Mouse (Mus musculus) neural tube, embryonic 11.5 days (tissue): Measurements from ENCODE around the gene Ttc30b. TPM values are rescaled to one million over a fixed set of nuclear protein-coding genes. Genes with fewer than 3 reads are reported as not detected.
A peak's percentile ranks its signal among the peaks of the same experiment; 100 is the strongest.
"Not testable (repeated sequence)": the region's sequence is repeated elsewhere in the genome, so short reads cannot be mapped to it uniquely, and the experiment has no call there.

Source experiments
- ATAC-seq: fragments of 200-750 bp; cut with Nextera tagmentation; 2 replicates; pipeline ENCODE4 v1.8.0; 2017; ENCODE audit warnings: moderate number of reproducible peaks, mild to moderate bottlenecking, moderate TSS enrichment, moderate library complexity; ENCODE audit not compliant: insufficient read depth, low FRiP score, low TSS enrichment
- DNase-seq: peaks from one replicate; pipeline ENCODE4 v3.0.0-alpha.2; 2015; ENCODE audit warnings: low spot score
- H3K27ac ChIP-seq: fragments of 300-500 bp; sonication (generic); 2 replicates; pipeline ENCODE4 v1.5.1; 2014; ENCODE audit warnings: low read depth, mild to moderate bottlenecking, low read length
- H3K27me3 ChIP-seq: fragments of 300-500 bp; sonication (generic); 2 replicates; pipeline ENCODE4 v1.6.1; 2014; ENCODE audit warnings: mild to moderate bottlenecking, low read length, mixed read lengths; ENCODE audit not compliant: control insufficient read depth, insufficient read depth
- H3K36me3 ChIP-seq: fragments of 300-500 bp; sonication (generic); 2 replicates; pipeline ENCODE4 v1.6.1; 2014; ENCODE audit warnings: mild to moderate bottlenecking, low read length, moderate library complexity, mixed read lengths; ENCODE audit not compliant: control insufficient read depth, insufficient read depth
- H3K4me1 ChIP-seq: fragments of 300-500 bp; sonication (generic); 2 replicates; pipeline ENCODE4 v1.6.1; 2014; ENCODE audit warnings: low read length, mixed read lengths; ENCODE audit not compliant: control insufficient read depth, insufficient read depth
- H3K4me2 ChIP-seq: fragments of 300-500 bp; sonication (generic); 2 replicates; pipeline ENCODE4 v1.6.1; 2014; ENCODE audit warnings: low read depth, mild to moderate bottlenecking, moderate library complexity
- H3K4me3 ChIP-seq: fragments of 300-500 bp; sonication (generic); 2 replicates; pipeline ENCODE4 v1.5.1; 2014; ENCODE audit warnings: low read depth, low read length
- H3K9ac ChIP-seq: fragments of 300-500 bp; sonication (generic); 2 replicates; pipeline ENCODE4 v1.6.1; 2014; ENCODE audit warnings: mild to moderate bottlenecking, low read length
- H3K9me3 ChIP-seq: fragments of 300-500 bp; sonication (generic); 2 replicates; pipeline ENCODE4 v1.6.1; 2016; ENCODE audit warnings: low read length; ENCODE audit not compliant: control insufficient read depth
- WGBS: fragments of 180-500 bp; shearing (Covaris S2); extraction: QIAGEN DNeasy Blood & Tissue Kit; methylation state at CpG from one replicate; pipeline ENCODE4 v1.1.7; 2014; 5-methylcytosine and 5-hydroxymethylcytosine counted together
- polyA plus RNA-seq: library from polyadenylated mRNA; unstranded; fragments of >200 nt; fragmentation: Nextera tagmentation; extraction: Ambion mirVana; gene quantifications from 2 replicates; pipeline ENCODE4 v1.2.1, GENCODE M21; 2014

The Ttc30b gene
- polyA plus RNA-seq, 1 experiment from 2014 or later: 8.4 TPM

- ATAC-seq (no peak), DNase-seq (peak; percentile 66)
- Histone ChIP-seq H3K27ac (0 out of 2 replicates have a peak overlapping the region, but pooled peaks have one; percentile 31), H3K4me2 (peak overlapping the region; percentile 31), H3K27me3 (no peaks in the 10 kb centered on the region), H3K4me3 (no peak overlapping the region), H3K4me1 (peaks cover 17% of the 10 kb centered on the region; the same call in 1 of the 2 replicates), H3K9me3 (no peaks in the 10 kb centered on the region), H3K36me3 (no peaks in the 10 kb centered on the region), H3K9ac (no peak overlapping the region)
- WGBS: 11% methylated on average over 15 of the region's 15 CpGs
Observed at GRCm38 (mm10) chr2:75959850-75960365, 21.5 kb upstream of the Ttc30b start.

- Histone ChIP-seq H3K27ac (0 out of 2 replicates have a peak overlapping the region, but pooled peaks have one; percentile 31), H3K27me3 (no peaks in the 10 kb centered on the region), H3K4me3 (no peak overlapping the region), H3K9me3 (no peaks in the 10 kb centered on the region), H3K4me1 (peaks cover 17% of the 10 kb centered on the region; the same call in 1 of the 2 replicates), H3K9ac (no peak overlapping the region), H3K4me2 (peak overlapping the region; percentile 31), H3K36me3 (no peaks in the 10 kb centered on the region)
- ATAC-seq (no peak), DNase-seq (peak; percentile 46)
- 34% methylated on average over 18 of the region's 18 CpGs for WGBS
Observed at GRCm38 (mm10) chr2:75959183-75959849, 20.9 kb upstream of the Ttc30b start.

GRCm38 (mm10) chr2:75955709-75956108, 17.3 kb upstream of the Ttc30b start:
- DNase-seq (no peak), ATAC-seq (no peak)
- H3K4me1 ChIP-seq: peaks cover 7% of the 10 kb centered on the region; the same call in 1 of the 2 replicates
- no peaks in the 10 kb centered on the region for H3K9me3 ChIP-seq
- H3K9ac ChIP-seq: no peak overlapping the region
- H3K27me3 ChIP-seq: no peaks in the 10 kb centered on the region
- H3K4me3 ChIP-seq: no peak overlapping the region
- H3K27ac ChIP-seq: no peak overlapping the region
- H3K36me3 ChIP-seq: no peaks in the 10 kb centered on the region
- WGBS: 60% methylated on average over 14 of the region's 14 CpGs
- no peak overlapping the region for H3K4me2 ChIP-seq

GRCm38 (mm10) chr2:75953320-75953719, 14.9 kb upstream of the Ttc30b start:
- H3K4me2 ChIP-seq: no peak overlapping the region
- no peaks in the 10 kb centered on the region for H3K36me3 ChIP-seq
- H3K4me3 ChIP-seq: no peak overlapping the region
- H3K9me3 ChIP-seq: no peaks in the 10 kb centered on the region
- WGBS: 91% methylated on average over 5 of the region's 5 CpGs
- H3K27ac ChIP-seq: no peak overlapping the region
- no peaks in the 10 kb centered on the region for H3K27me3 ChIP-seq
- H3K9ac ChIP-seq: no peak overlapping the region
- DNase-seq (no peak), ATAC-seq (no peak)
- H3K4me1 ChIP-seq: no peaks in the 10 kb centered on the region

GRCm38 (mm10) chr2:75950685-75951084, 12.3 kb upstream of the Ttc30b start:
- H3K36me3 ChIP-seq: no peaks in the 10 kb centered on the region
- no peak for DNase-seq
- WGBS: 86% methylated on average over 8 of the region's 8 CpGs
- H3K9ac ChIP-seq: no peak overlapping the region
- H3K27me3 ChIP-seq: no peaks in the 10 kb centered on the region
- no peaks in the 10 kb centered on the region for H3K4me1 ChIP-seq
- H3K27ac ChIP-seq: no peak overlapping the region
- ATAC-seq: no peak
- H3K4me2 ChIP-seq: no peak overlapping the region
- no peak overlapping the region for H3K4me3 ChIP-seq
- no peaks in the 10 kb centered on the region for H3K9me3 ChIP-seq

- H3K27ac ChIP-seq, H3K9ac ChIP-seq: not testable (repeated sequence)
Observed at GRCm38 (mm10) chr2:75937520-75938116, 767 bp downstream of the Ttc30b start.

DNA sequence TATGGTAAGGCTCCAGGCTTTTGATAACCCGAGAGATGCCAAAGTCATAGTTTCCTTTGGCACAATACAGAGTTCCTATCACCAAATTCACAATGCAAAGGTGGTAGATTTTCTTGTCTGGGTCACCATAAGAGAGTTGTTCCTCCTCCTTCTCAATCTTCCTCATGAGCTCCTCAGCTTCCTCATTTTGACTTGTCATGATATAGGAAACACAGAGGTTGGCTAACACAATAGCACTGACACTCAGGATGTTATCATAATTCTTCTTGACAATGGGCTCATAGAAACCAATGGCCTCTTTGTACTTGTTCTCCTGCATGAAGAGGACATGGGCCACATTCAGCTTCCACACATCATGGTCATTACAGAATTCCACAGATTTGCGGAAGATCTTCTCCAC, 1.7 kb downstream of the Ttc30b start:
- not testable (repeated sequence) for H3K9me3 ChIP-seq, H3K4me1 ChIP-seq, H3K27me3 ChIP-seq, DNase-seq, H3K36me3 ChIP-seq, H3K27ac ChIP-seq, H3K4me2 ChIP-seq, H3K4me3 ChIP-seq, ATAC-seq, H3K9ac ChIP-seq
- WGBS: 96% methylated on average over 2 of the region's 2 CpGs

More at GRCm38 (mm10) chr2:75937520-75938116, 767 bp downstream of the Ttc30b start:
- not testable (repeated sequence) for H3K9me3 ChIP-seq, H3K27me3 ChIP-seq, H3K36me3 ChIP-seq, DNase-seq, H3K4me1 ChIP-seq
- peak; percentile 48 for ATAC-seq
- H3K4me2 ChIP-seq: peak overlapping the region; percentile 59
- 63% methylated on average over 15 of the region's 17 CpGs for WGBS
- peak overlapping the region; percentile 49 for H3K4me3 ChIP-seq

DNA sequence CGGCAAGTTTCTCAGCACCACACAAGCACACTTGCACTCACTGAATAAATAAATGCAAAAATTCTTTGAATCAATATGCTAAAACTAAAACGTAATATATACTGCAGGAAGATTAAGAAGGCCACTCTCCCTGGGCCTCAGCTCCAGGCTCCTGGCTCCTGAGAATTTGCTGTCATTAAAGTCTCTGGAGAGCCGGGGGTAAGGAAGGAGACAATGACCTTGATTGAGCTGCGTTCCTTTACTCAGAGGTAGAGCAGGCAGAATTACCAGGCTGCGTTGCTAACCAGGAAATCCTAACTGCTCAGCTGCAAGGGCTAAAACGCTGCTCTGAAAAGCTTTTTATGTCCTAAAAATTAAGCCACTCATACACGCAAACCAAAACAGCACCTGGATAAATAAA, 4.8 kb downstream of the Ttc30b start:
- WGBS: 49% methylated on average over 7 of the region's 7 CpGs
- Histone ChIP-seq H3K4me2 (no peak overlapping the region), H3K27ac (no peak overlapping the region), H3K4me3 (no peak overlapping the region), H3K4me1 (no peaks in the 10 kb centered on the region), H3K27me3 (no peaks in the 10 kb centered on the region), H3K9me3 (no peaks in the 10 kb centered on the region), H3K9ac (no peak overlapping the region), H3K36me3 (no peaks in the 10 kb centered on the region)
- ATAC-seq (no peak), DNase-seq (no peak)

DNA sequence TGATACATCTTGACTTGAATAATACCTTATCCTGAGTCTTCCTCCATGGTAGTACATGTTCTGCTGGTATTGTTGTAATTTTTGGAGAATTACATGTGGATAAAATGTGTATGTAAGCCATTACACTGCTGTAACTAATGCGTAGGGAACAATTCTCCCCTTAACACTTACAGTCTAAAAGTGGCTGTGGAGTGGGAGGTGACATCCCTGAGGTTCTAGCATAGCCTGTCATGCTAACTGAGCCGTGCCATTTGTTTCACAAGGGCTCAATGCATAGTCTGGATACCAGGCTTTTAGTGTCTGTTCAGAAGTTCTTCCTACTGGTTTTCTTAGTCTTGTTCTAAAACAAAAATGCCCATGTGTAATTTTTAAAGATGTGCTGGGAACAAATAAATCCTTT, 7.4 kb downstream of the Ttc30b start:
- Histone ChIP-seq H3K4me1 (no peaks in the 10 kb centered on the region), H3K36me3 (no peaks in the 10 kb centered on the region), H3K4me3 (no peak overlapping the region), H3K9ac (no peak overlapping the region), H3K4me2 (no peak overlapping the region), H3K9me3 (no peaks in the 10 kb centered on the region), H3K27me3 (no peaks in the 10 kb centered on the region), H3K27ac (no peak overlapping the region)
- DNase-seq (no peak), ATAC-seq (no peak)
- 85% methylated on average over 2 of the region's 2 CpGs for WGBS
